Mouse (Mus musculus): Measurements from ENCODE around the gene Enpep.

Enpep gene

GRCm38 (mm10) chr3:129250997-129251396, 81.5 kb downstream of the Enpep start:
- CTCF ChIA-PET: no interaction called here

- CTCF ChIA-PET: no interaction called here
These were observed 93.8 kb downstream of the Enpep start for GRCm38 (mm10) chr3:129238664-129239258.

DNA sequence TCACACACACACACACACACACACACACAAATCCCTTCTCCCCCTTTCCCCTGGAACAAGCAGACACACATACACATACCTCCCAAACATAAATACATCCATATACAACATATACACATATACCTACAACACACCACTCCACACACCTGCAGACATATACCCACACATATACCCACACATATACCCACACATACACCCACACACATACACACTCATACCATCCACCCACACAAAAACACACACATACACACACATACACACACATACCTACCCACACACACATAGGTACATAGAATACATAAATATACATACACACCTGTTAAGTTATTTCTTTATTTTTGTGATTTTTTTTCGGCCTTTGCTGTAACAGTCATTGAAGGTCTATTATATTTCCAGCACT, 94.5 kb downstream of the Enpep start:
- CTCF ChIA-PET: no interaction called here

- CTCF ChIA-PET: no interaction called here
These were observed 105.2 kb downstream of the Enpep start for GRCm38 (mm10) chr3:129227331-129227730.

GRCm38 (mm10) chr3:129226681-129227080, 105.8 kb downstream of the Enpep start:
- CTCF ChIA-PET: no interaction called here

- CTCF ChIA-PET: no interaction called here
These were observed 106.8 kb downstream of the Enpep start for GRCm38 (mm10) chr3:129225577-129226289.

GRCm38 (mm10) chr3:129224806-129225576, 107.5 kb downstream of the Enpep start:
- CTCF ChIA-PET: no interaction called here

- CTCF ChIA-PET: no interaction called here
These were observed 108.3 kb downstream of the Enpep start for GRCm38 (mm10) chr3:129223964-129224805.

- CTCF ChIA-PET: no interaction called here
These were observed 109.1 kb downstream of the Enpep start for GRCm38 (mm10) chr3:129223401-129223800.

- CTCF ChIA-PET: no interaction called here
These were observed 109.9 kb downstream of the Enpep start for GRCm38 (mm10) chr3:129222448-129223290.

GRCm38 (mm10) chr3:129221380-129222260, 110.9 kb downstream of the Enpep start:
- CTCF ChIA-PET: no interaction called here

DNA sequence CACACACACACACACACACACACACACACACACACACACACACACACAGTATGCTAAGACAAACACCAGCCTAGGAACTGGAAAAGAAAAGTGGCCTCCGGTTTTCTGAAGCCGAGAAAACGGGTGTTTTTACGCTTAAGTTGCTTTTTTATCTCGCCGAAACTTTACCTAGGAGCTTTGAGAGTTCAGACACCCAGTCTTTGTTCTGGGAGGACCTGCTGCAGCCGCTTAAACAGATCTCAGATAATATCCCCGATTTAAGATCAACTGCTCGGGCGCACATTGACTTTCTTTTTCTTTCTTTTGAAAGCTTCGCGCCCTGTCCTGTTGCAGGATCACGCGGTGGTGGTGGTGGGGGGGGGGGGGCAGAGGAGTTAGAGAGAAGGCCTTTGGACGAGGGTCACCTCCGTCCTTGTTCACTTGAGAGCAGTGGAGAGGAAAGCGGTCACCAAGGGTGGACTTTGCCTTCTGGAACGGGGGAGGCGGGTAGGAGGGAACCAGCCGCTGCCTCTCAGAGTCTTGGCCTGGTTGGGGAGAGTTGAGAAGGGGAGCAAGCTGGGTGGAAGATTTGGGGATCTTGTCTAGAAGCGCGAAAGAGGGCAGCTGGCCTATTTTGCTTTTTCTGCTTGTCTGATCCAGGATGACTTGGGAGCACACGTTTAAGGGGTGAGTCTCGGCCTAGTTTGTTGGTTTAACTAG, 111.7 kb downstream of the Enpep start:
- CTCF ChIA-PET: no interaction called here

GRCm38 (mm10) chr3:129220086-129220670, 112.3 kb downstream of the Enpep start:
- CTCF ChIA-PET: no interaction called here
